In the genomic region with DNA sequence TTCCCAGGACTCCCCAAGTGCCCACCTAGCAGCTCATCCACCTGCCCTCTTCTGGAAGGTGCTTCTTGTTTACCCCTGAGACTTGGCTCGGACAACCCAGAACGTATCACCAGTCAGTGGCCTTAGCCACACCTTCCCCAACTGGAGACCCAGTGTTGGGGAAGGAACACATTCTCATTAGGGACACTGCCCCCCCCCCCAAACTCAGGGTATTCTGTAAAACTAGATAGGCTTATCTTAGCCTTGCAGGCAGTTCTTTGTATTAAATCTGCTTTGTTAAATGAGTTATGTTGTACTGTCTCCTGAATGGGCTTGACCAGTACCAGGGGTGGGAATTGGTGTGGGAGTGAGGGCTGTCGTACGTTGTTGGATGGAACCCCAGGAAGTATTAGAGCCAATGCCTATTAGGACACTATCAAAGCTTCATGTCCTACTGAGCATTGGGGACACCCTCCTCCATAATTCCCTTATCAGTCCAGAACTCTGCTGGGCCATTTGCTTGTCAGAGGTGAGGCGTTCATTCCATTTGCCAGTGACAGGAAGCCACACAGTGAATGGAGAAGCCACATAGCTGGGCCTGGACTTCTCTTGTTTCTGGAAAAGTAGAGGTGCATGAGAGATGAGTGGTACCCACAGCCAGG, we compare ENCODE assay signal across 25 mouse cellular contexts. TPM values are rescaled to one million over a fixed set of nuclear protein-coding genes. Genes with fewer than 3 reads are reported as not detected.
DNase-seq lines count a peak whose midpoint lies in the region; ATAC-seq and TF ChIP-seq lines count a peak whose summit lies in the region.
"Had no signal": no experiment of that assay in that cellular context is flagged by ENCODE, and none has a peak within 500 bp of the region (broad histone marks: within the 10 kb centered on the region; RNA-seq: fewer than 3 reads in every experiment).

No protein-coding gene starts in this region.

- 26% methylated on average over 5 of the region's 5 CpGs for WGBS in liver, embryonic 14.5 days (ENCODE audit: insufficient replicate concordance)
- 43% methylated on average over 5 of the region's 5 CpGs for WGBS in small intestine, adult 2 months

- H3K27ac ChIP-seq in liver, embryonic 14.5 days = no peak overlapping the region
- H3K27ac ChIP-seq in small intestine, adult 2 months (ENCODE audit: insufficient read depth, low read depth, low read length) = peak overlapping the region; percentile 94
- H3K27ac ChIP-seq: forebrain, embryonic 13.5 days; hindbrain, embryonic 10.5 days; hindbrain, postnatal 0 days; midbrain, embryonic 12.5 days had no signal

- H3K4me3 ChIP-seq in liver, embryonic 14.5 days (ENCODE audit: insufficient read depth in 1 of 2, low read depth in 2 of 2, low read length in 2 of 2) = no peak overlapping the region
- no peak overlapping the region for H3K4me3 ChIP-seq in small intestine, adult 2 months (ENCODE audit: low read depth, low read length)
- H3K4me3 ChIP-seq: forebrain, embryonic 13.5 days; hindbrain, embryonic 10.5 days; midbrain, embryonic 12.5 days had no signal

- H3K9ac ChIP-seq in liver, embryonic 14.5 days (replicated peaks) = no peak overlapping the region
- H3K9ac ChIP-seq: forebrain, embryonic 13.5 days; midbrain, embryonic 12.5 days had no signal

- peak; percentile 39 for TF ChIP-seq EP300 in liver, embryonic 14.5 days (IDR thresholded peaks at IDR 0.05; ENCODE audit: low read depth)

- peak; percentile 52 for ATAC-seq in common myeloid progenitor, adult 5-6 weeks (replicated peaks; ENCODE audit: low read depth, poor library complexity, severe bottlenecking)
- peak; percentile 57 for ATAC-seq in liver, embryonic 14.5 days (ENCODE audit: insufficient read depth)
- ATAC-seq: forebrain, embryonic 13.5 days; hindbrain, postnatal 0 days; lung, postnatal 0 days had no signal

- H3K4me2 ChIP-seq in liver, embryonic 14.5 days (ENCODE audit: low read depth) = no peak overlapping the region
- H3K4me2 ChIP-seq: forebrain, embryonic 13.5 days; midbrain, embryonic 12.5 days had no signal

- H3K27me3 ChIP-seq in liver, embryonic 14.5 days (ENCODE audit: control insufficient read depth, insufficient read depth, low read length) = no peaks in the 10 kb centered on the region
- no peaks in the 10 kb centered on the region for H3K27me3 ChIP-seq in small intestine, adult 2 months (ENCODE audit: control insufficient read depth, insufficient read depth, low read length)
- H3K27me3 ChIP-seq: forebrain, embryonic 13.5 days; midbrain, embryonic 12.5 days had no signal

- peaks cover 0 to 4% of the 10 kb centered on the region in 2 experiments; a peak in 1 of 4 replicates for H3K4me1 ChIP-seq in liver, embryonic 14.5 days (replicated peaks; ENCODE audit: control insufficient read depth in 2 of 2, insufficient read depth in 2 of 2, low read length in 1 of 2)
- H3K4me1 ChIP-seq in small intestine, adult 2 months (ENCODE audit: control insufficient read depth, insufficient read depth, insufficient read length, low read length) = peaks cover 12% of the 10 kb centered on the region; the same call in 1 of the 2 replicates
- H3K4me1 ChIP-seq: forebrain, embryonic 13.5 days; hindbrain, embryonic 10.5 days; midbrain, embryonic 12.5 days had no signal

- peaks cover 6% of the 10 kb centered on the region; the same call in 1 of the 2 replicates for H3K36me3 ChIP-seq in liver, embryonic 14.5 days (replicated peaks; ENCODE audit: control insufficient read depth, insufficient read depth, low read depth)
- peaks cover 41% of the 10 kb centered on the region for H3K36me3 ChIP-seq in small intestine, adult 2 months (ENCODE audit: control insufficient read depth, insufficient read depth, low read length)

- H3K9me3 ChIP-seq in liver, embryonic 14.5 days (ENCODE audit: control insufficient read depth, low read length) = no peaks in the 10 kb centered on the region
- H3K9me3 ChIP-seq: forebrain, embryonic 13.5 days; hindbrain, embryonic 10.5 days; midbrain, embryonic 12.5 days had no signal

- peak; percentile 60 for DNase-seq in heart, adult 11 months
- no peak for DNase-seq in heart, postnatal 4 days
- DNase-seq in liver, embryonic 14.5 days (ENCODE audit: low read depth in 3 of 3, low spot score in 3 of 3) = no peak
- no peak for DNase-seq in Muller cell, postnatal 12 days (ENCODE audit: inconsistent ontology term)
- DNase-seq in urinary bladder, adult 2 months (ENCODE audit: low spot score) = no peak
- DNase-seq: cerebellum, adult 18-20 months; cerebellum, postnatal 25 days; left cerebral cortex, postnatal 4 days; right cerebral cortex, postnatal 25 days had no signal

- no peak for TF ChIP-seq POLR2A in small intestine, adult 2 months (IDR thresholded peaks at IDR 0.05; ENCODE audit: low read depth, low read length)

- no peak for TF ChIP-seq CTCF in liver, embryonic 14.5 days (IDR thresholded peaks at IDR 0.05; ENCODE audit: low read depth)
- TF ChIP-seq CTCF in small intestine, adult 2 months (IDR thresholded peaks at IDR 0.05; ENCODE audit: extremely low read depth, insufficient read length, insufficient replicate concordance, low read depth, low read length) = no peak

RNA-seq across cellular contexts. Expression of a gene that starts 18.4 kb away (rescaled TPM):
- total RNA-seq in heart, postnatal 4 days (2021) = not detected
- total RNA-seq in common myeloid progenitor, adult 5-6 weeks (2017) = not detected in 2 replicates
- polyA plus RNA-seq in liver, embryonic 14.5 days (2012; rRNA removed) = not detected in 2 replicates
- polyA plus RNA-seq in liver, embryonic 14.5 days (2014; fragmentation: Nextera tagmentation; extraction: Ambion mirVana) = not detected in 2 replicates
- not detected in 2 replicates for polyA plus RNA-seq in small intestine, adult 2 months (2012; rRNA removed)
- polyA plus RNA-seq in urinary bladder, adult 2 months (2012; rRNA removed) = not detected in 2 replicates
- total RNA-seq: gastrocnemius, adult 18-20 months; gastrocnemius, postnatal 4 days; hindbrain, postnatal 0 days; layer of hippocampus, postnatal 14 days; left cerebral cortex, adult 8-10 months; left cerebral cortex, postnatal 4 days; liver, adult 2 months had no signal
- polyA plus RNA-seq: embryonic facial prominence, embryonic 14.5 days; forebrain, embryonic 13.5 days; heart, embryonic 16.5 days; hindbrain, embryonic 10.5 days; hindbrain, postnatal 0 days; kidney, adult 2 months; liver, adult 2 months; lung, postnatal 0 days; midbrain, embryonic 12.5 days; spleen, adult 2 months had no signal

RNA-seq across cellular contexts. Expression of a gene that starts 25.3 kb away (rescaled TPM):
- 10 to 100 TPM; 15.7 to 17.5 TPM for total RNA-seq in heart, postnatal 4 days (2021)
- total RNA-seq in common myeloid progenitor, adult 5-6 weeks (2017) = 11.7 and 25.1 TPM in 2 replicates
- polyA plus RNA-seq in liver, embryonic 14.5 days (2012; rRNA removed) = 58.8 and 61.2 TPM in 2 replicates
- polyA plus RNA-seq in liver, embryonic 14.5 days (2014; fragmentation: Nextera tagmentation; extraction: Ambion mirVana) = 57.0 and 61.4 TPM in 2 replicates
- 56.9 and 114 TPM in 2 replicates for polyA plus RNA-seq in small intestine, adult 2 months (2012; rRNA removed)
- polyA plus RNA-seq in urinary bladder, adult 2 months (2012; rRNA removed) = 30.5 and 37.0 TPM in 2 replicates

RNA-seq across cellular contexts. Expression of a gene that starts 25.6 kb away (rescaled TPM):
- total RNA-seq in heart, postnatal 4 days (2021) = 1 to 10 TPM; 8.8 to 9.8 TPM
- total RNA-seq in common myeloid progenitor, adult 5-6 weeks (2017) = 8.3 and 13.6 TPM in 2 replicates
- polyA plus RNA-seq in liver, embryonic 14.5 days (2012; rRNA removed) = 7.6 and 7.7 TPM in 2 replicates
- polyA plus RNA-seq in liver, embryonic 14.5 days (2014; fragmentation: Nextera tagmentation; extraction: Ambion mirVana) = 6.0 and 7.1 TPM in 2 replicates
- 29.7 and 55.4 TPM in 2 replicates for polyA plus RNA-seq in small intestine, adult 2 months (2012; rRNA removed)
- 9.7 and 11.3 TPM in 2 replicates for polyA plus RNA-seq in urinary bladder, adult 2 months (2012; rRNA removed)
